Mouse (Mus musculus): ENCODE data around the gene Dpm3. TPM values are rescaled to one million over a fixed set of nuclear protein-coding genes. Genes with fewer than 3 reads are reported as not detected.
A peak's percentile ranks its signal among the peaks of the same experiment; 100 is the strongest.

Gene Dpm3
- polyA plus RNA-seq, 1 experiment = 222 TPM

- Histone ChIP-seq H3ac (ENCODE audit: control insufficient read depth, insufficient read length) (no peak overlapping the region), H3K27me3 (ENCODE audit: control insufficient read depth, insufficient read depth, insufficient read length) (peaks cover 9% of the 10 kb centered on the region), H3K4me2 (ENCODE audit: low read depth) (peak overlapping the region; percentile 74), H3K36me3 (ENCODE audit: control insufficient read depth, insufficient read depth) (no peaks in the 10 kb centered on the region), H3K79me2 (ENCODE audit: control insufficient read depth, insufficient read depth) (no peaks in the 10 kb centered on the region), H3K4me3 (no peak overlapping the region)
- TF ChIP-seq E2F4 (IDR thresholded peaks at IDR 0.05; ENCODE audit: insufficient read depth) (no peak), SRF (IDR thresholded peaks at IDR 0.05; ENCODE audit: control insufficient read depth, insufficient read length, low read depth) (no peak), MYOG (IDR thresholded peaks at IDR 0.05; ENCODE audit: control insufficient read depth in 1 of 3, insufficient read depth in 1 of 3, insufficient read length in 2 of 3, low read depth in 2 of 3) (no peak), CEBPB (IDR thresholded peaks at IDR 0.05; ENCODE audit: insufficient read depth, poor library complexity, severe bottlenecking) (no peak), POLR2AphosphoS2 (IDR thresholded peaks at IDR 0.05; ENCODE audit: insufficient read length, low read depth) (no peak), REST (IDR thresholded peaks at IDR 0.05; ENCODE audit: insufficient read depth, insufficient read length) (no peak), POLR2A (IDR thresholded peaks at IDR 0.05; ENCODE audit: insufficient read length, low read depth) (no peak), MAX (IDR thresholded peaks at IDR 0.05; ENCODE audit: low read depth) (no peak), MYOD1 (IDR thresholded peaks at IDR 0.05; ENCODE audit: control insufficient read depth in 1 of 3, insufficient read length in 2 of 3, low read depth in 2 of 3) (no peak), USF1 (IDR thresholded peaks at IDR 0.05; ENCODE audit: low read depth) (no peak), TCF12 (IDR thresholded peaks at IDR 0.05; ENCODE audit: insufficient read depth, poor library complexity, severe bottlenecking) (no peak), TCF3 (IDR thresholded peaks at IDR 0.05; ENCODE audit: insufficient read length, low read depth) (no peak)
Observed at GRCm38 (mm10) chr3:89314791-89315190, 55.6 kb downstream of the Dpm3 start.

GRCm38 (mm10) chr3:89315195-89315929 is 56.2 kb downstream of the Dpm3 start:
- Histone ChIP-seq H3K79me2 (ENCODE audit: control insufficient read depth, insufficient read depth) (no peaks in the 10 kb centered on the region), H3K4me2 (ENCODE audit: low read depth) (peak overlapping the region; percentile 74), H3K36me3 (ENCODE audit: control insufficient read depth, insufficient read depth) (no peaks in the 10 kb centered on the region), H3ac (ENCODE audit: control insufficient read depth, insufficient read length) (no peak overlapping the region), H3K27me3 (ENCODE audit: control insufficient read depth, insufficient read depth, insufficient read length) (peaks cover 15% of the 10 kb centered on the region), H3K4me3 (no peak overlapping the region)
- no peak for TF ChIP-seq E2F4 (IDR thresholded peaks at IDR 0.05; ENCODE audit: insufficient read depth)
- no peak for TF ChIP-seq REST (IDR thresholded peaks at IDR 0.05; ENCODE audit: insufficient read depth, insufficient read length)
- peak; percentile 45 for TF ChIP-seq POLR2A (IDR thresholded peaks at IDR 0.05; ENCODE audit: insufficient read length, low read depth)

- TF ChIP-seq REST (IDR thresholded peaks at IDR 0.05; ENCODE audit: insufficient read depth, insufficient read length) = no peak
- TF ChIP-seq POLR2A (IDR thresholded peaks at IDR 0.05; ENCODE audit: insufficient read length, low read depth) = no peak
- TF ChIP-seq USF1 (IDR thresholded peaks at IDR 0.05; ENCODE audit: low read depth) = no peak
- TF ChIP-seq MYOG (IDR thresholded peaks at IDR 0.05; ENCODE audit: control insufficient read depth in 1 of 3, insufficient read depth in 1 of 3, insufficient read length in 2 of 3, low read depth in 2 of 3) = no peak
- TF ChIP-seq MYOD1 (IDR thresholded peaks at IDR 0.05; ENCODE audit: control insufficient read depth in 1 of 3, insufficient read length in 2 of 3, low read depth in 2 of 3) = no peak
- TF ChIP-seq POLR2AphosphoS2 (IDR thresholded peaks at IDR 0.05; ENCODE audit: insufficient read length, low read depth) = no peak
- no peak for TF ChIP-seq E2F4 (IDR thresholded peaks at IDR 0.05; ENCODE audit: insufficient read depth)
- TF ChIP-seq TCF12 (IDR thresholded peaks at IDR 0.05; ENCODE audit: insufficient read depth, poor library complexity, severe bottlenecking) = no peak
- Histone ChIP-seq H3K4me3 (no peak overlapping the region), H3K4me2 (ENCODE audit: low read depth) (peak overlapping the region; percentile 74), H3K27me3 (ENCODE audit: control insufficient read depth, insufficient read depth, insufficient read length) (peaks cover 23% of the 10 kb centered on the region), H3ac (ENCODE audit: control insufficient read depth, insufficient read length) (no peak overlapping the region), H3K79me2 (ENCODE audit: control insufficient read depth, insufficient read depth) (no peaks in the 10 kb centered on the region), H3K36me3 (ENCODE audit: control insufficient read depth, insufficient read depth) (no peaks in the 10 kb centered on the region)
Observed at GRCm38 (mm10) chr3:89315930-89316831, 57.0 kb downstream of the Dpm3 start.

Other genes with a start within 250 kb of the Dpm3 start
- gene Rusc1, start 166.0 kb upstream of the Dpm3 start, polyA plus RNA-seq (2012; fragmentation: generic; extraction: Trizol) = 20.2 TPM
- 0.02 TPM for gene Gm43738, start 158.3 kb upstream of the Dpm3 start, polyA plus RNA-seq (2012; fragmentation: generic; extraction: Trizol)
- 863 TPM for gene Fdps, start 157.4 kb upstream of the Dpm3 start, polyA plus RNA-seq (2012; fragmentation: generic; extraction: Trizol)
- gene Pklr, start 123.2 kb upstream of the Dpm3 start, polyA plus RNA-seq (2012; fragmentation: generic; extraction: Trizol) = not detected
- gene Hcn3, start 99.2 kb upstream of the Dpm3 start, polyA plus RNA-seq (2012; fragmentation: generic; extraction: Trizol) = 0.10 TPM
- 22.2 TPM for gene Clk2, start 94.6 kb upstream of the Dpm3 start, polyA plus RNA-seq (2012; fragmentation: generic; extraction: Trizol)
- 127 TPM for gene Scamp3, start 81.9 kb upstream of the Dpm3 start, polyA plus RNA-seq (2012; fragmentation: generic; extraction: Trizol)
- gene Fam189b, start 76.2 kb upstream of the Dpm3 start, polyA plus RNA-seq (2012; fragmentation: generic; extraction: Trizol) = 15.0 TPM
- gene Gba, start 56.4 kb upstream of the Dpm3 start, polyA plus RNA-seq (2012; fragmentation: generic; extraction: Trizol) = 52.5 TPM
- 5.9 TPM for gene Thbs3, start 44.2 kb upstream of the Dpm3 start, polyA plus RNA-seq (2012; fragmentation: generic; extraction: Trizol)
- 114 TPM for gene Mtx1, start 32.3 kb upstream of the Dpm3 start, polyA plus RNA-seq (2012; fragmentation: generic; extraction: Trizol)
- gene Muc1, start 30.3 kb upstream of the Dpm3 start, polyA plus RNA-seq (2012; fragmentation: generic; extraction: Trizol) = 0.37 TPM
- 371 TPM for gene Krtcap2, start 13.4 kb upstream of the Dpm3 start, polyA plus RNA-seq (2012; fragmentation: generic; extraction: Trizol)
- gene Trim46, start 13.0 kb upstream of the Dpm3 start, polyA plus RNA-seq (2012; fragmentation: generic; extraction: Trizol) = 15.2 TPM
- gene Slc50a1, start 11.2 kb downstream of the Dpm3 start, polyA plus RNA-seq (2012; fragmentation: generic; extraction: Trizol) = 48.7 TPM
- gene Efna1, start 21.8 kb downstream of the Dpm3 start, polyA plus RNA-seq (2012; fragmentation: generic; extraction: Trizol) = 8.2 TPM
- 1.8 TPM for gene Efna3, start 63.6 kb downstream of the Dpm3 start, polyA plus RNA-seq (2012; fragmentation: generic; extraction: Trizol)
- 5.4 TPM for gene Efna4, start 78.7 kb downstream of the Dpm3 start, polyA plus RNA-seq (2012; fragmentation: generic; extraction: Trizol)
- gene Adam15, start 90.6 kb downstream of the Dpm3 start, polyA plus RNA-seq (2012; fragmentation: generic; extraction: Trizol) = 78.4 TPM
- 0.01 TPM for gene Dcst2, start 102.6 kb downstream of the Dpm3 start, polyA plus RNA-seq (2012; fragmentation: generic; extraction: Trizol)
- 0.41 TPM for gene Dcst1, start 105.9 kb downstream of the Dpm3 start, polyA plus RNA-seq (2012; fragmentation: generic; extraction: Trizol)
- 47.0 TPM for gene Zbtb7b, start 135.4 kb downstream of the Dpm3 start, polyA plus RNA-seq (2012; fragmentation: generic; extraction: Trizol)
- gene Lenep, start 143.4 kb downstream of the Dpm3 start, polyA plus RNA-seq (2012; fragmentation: generic; extraction: Trizol) = not detected
- 19.8 TPM for gene Flad1, start 152.5 kb downstream of the Dpm3 start, polyA plus RNA-seq (2012; fragmentation: generic; extraction: Trizol)
- gene Cks1b, start 159.0 kb downstream of the Dpm3 start, polyA plus RNA-seq (2012; fragmentation: generic; extraction: Trizol) = 113 TPM
- gene Shc1, start 159.1 kb downstream of the Dpm3 start, polyA plus RNA-seq (2012; fragmentation: generic; extraction: Trizol) = 95.5 TPM
- gene Pygo2, start 170.9 kb downstream of the Dpm3 start, polyA plus RNA-seq (2012; fragmentation: generic; extraction: Trizol) = 58.5 TPM
- gene Pbxip1, start 177.3 kb downstream of the Dpm3 start, polyA plus RNA-seq (2012; fragmentation: generic; extraction: Trizol) = 159 TPM
- gene Pmvk, start 195.2 kb downstream of the Dpm3 start, polyA plus RNA-seq (2012; fragmentation: generic; extraction: Trizol) = 67.9 TPM